Mouse (Mus musculus) WW6 (cell line): ENCODE results near the gene Msrb3.

Source experiments
- DNase-seq: peaks from one replicate; pipeline ENCODE4 v3.0.0-alpha.2; 2013; ENCODE audit warnings: low read depth, low spot score

Msrb3 gene

DNA sequence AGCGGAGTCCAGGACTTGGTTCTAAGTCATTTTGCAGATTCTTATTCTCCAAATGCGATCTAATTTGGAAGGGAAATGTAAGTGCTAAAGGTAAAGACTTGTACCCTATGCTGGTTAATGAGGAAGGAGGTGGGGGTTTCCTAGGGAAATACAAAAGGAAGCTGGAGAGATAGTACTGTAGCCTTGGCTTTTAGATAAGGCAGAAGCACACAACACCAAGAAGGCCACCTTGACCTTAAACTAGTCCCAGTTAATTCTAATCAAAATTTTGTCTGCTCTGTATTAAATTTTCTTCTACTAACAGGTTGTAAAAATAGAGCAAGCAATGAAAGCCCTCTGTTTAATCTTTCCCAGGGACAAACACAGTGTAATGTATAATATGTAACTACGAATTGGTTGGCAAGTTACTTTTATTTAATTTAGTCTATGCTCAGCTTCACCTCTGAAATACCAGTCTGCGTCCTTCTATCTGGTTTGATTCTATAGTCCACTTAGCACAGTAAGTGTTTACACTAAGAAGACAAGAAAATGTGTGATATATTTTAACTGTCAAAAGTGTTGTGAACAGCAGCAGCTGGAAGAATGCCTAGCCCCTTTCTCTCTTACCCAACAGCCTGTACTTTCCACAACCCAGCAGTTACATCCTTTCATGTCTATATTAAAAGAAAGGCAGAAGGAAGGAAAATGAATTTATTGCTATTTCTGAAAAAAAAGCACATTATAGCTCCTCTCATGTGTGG is 87.9 kb downstream of the Msrb3 start:
- DNase-seq, result no peak

DNA sequence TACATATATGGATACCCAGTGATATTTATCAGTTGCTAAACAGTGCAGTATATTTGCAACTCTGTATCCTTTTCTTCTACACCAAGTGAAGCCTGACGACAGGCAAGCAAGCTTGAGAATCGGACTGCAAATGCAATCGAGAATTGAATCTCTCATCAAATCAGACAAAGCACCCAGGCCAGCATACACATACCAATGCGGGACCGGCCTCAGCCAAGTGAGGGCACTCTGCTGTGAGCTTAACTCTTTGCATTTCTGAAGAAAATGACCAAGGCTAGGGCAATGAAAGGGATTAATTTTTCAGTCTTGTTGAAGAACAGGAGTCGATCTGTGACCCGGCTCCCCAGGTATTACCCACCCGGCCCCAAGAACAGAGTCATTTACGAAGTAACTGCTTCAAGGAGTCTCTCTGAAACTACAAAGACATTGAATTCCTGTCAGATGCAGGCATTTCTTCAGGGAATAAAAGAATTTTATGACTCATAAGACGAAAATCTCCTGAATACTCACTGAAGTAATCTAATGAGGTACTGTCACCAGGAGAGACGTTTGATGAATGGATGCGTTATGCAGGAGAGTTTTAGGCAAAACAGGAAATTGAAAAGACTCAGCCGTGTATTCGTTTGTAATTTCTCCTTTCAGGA is 88.7 kb downstream of the Msrb3 start:
- no peak for DNase-seq

DNA sequence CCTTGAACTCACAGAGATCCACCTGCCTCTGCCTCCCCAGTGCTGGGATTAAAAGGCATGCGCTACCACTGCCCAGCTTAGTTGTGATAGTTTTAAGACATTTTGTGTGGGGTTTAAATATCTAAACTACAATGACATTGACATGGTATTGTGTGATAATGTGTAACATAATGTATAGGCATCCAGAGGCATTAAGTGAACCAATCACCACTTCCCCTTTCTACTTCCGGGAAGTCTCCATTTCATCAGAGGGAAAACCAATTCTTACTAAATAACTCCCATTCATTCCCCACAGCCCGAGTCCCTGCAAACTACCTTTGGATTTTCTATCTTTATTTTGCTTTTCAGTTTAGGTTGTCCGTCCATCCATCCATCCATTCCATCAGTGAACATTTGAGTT is 90.7 kb downstream of the Msrb3 start:
- no peak for DNase-seq

DNA sequence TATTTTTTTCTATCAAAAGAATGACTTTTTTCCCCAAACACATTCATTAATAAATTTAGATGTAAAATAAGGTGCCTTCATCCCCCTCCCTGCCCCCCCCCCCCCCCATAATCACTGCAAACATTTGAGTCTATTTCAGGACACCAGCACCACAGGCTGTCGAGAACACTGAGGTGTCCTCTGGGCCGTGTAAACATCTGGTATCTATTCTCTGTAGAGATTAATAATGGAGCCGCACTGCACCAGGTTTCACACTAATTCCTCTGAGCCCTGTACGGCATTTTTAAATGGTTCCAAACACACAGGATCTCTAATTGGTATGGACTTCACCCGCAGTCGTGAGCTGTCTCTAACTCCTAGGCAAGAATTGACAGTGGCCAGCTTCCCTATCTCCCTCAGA is 97.8 kb downstream of the Msrb3 start:
- no peak for DNase-seq

DNA sequence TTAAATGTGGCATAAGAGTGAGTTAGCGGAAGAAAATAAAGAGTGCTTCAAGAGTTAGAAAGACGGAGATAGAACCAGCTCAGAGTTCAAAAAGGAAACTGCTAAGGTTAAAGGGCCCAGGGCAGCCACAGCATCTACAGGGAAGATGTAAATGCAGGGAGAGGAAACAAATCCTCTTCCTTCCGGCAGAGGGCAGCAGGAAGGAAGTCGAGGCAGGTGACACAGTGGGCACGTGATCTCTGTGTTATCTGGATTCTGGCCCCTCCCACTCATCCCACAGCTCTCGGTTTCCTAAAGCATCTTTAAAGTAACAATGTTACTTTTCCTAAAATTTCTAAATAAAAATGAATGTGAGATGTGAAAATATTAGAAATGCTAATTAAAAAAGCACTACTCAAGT is 99.4 kb downstream of the Msrb3 start:
- DNase-seq, result peak; percentile 26

DNA sequence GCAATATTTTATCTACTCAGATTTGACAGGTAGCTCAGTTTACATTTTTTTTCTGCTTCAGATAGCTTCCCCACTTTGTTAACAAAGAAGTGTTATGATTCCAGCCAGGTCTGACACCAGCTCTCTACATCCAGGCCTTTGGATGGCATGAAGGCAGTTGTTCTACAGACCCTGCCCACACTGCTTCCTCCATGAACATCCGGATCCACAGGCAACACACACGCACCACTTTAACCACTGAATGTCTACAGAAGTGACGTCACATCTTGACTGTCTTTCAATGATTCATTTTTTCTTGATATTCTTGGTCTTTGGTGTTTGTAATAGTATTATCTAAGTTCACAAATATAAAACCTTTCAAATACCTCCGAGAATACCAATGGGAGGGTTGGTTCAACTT is 102.2 kb downstream of the Msrb3 start:
- no peak for DNase-seq

DNA sequence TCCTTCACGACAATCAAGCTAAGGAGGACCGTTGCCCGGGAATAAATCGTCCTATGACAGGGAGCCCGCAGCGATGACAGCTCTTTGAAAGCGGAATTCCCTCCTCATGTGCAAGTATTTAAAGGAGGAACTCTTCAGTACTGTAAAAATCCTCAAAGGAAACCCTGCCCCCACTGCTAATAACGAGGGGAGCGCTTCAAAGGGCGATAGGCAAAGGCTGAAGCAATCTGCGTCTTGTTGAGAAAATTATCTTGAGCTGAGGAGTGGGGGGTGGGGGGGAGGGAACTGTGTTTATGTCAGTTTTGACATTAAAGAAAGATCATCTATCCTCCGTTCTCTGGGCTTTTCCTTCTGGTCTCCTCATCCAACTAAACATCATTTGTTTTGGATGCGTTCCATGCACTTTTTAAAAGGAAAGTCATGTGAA is 104.5 kb downstream of the Msrb3 start:
- no peak for DNase-seq

DNA sequence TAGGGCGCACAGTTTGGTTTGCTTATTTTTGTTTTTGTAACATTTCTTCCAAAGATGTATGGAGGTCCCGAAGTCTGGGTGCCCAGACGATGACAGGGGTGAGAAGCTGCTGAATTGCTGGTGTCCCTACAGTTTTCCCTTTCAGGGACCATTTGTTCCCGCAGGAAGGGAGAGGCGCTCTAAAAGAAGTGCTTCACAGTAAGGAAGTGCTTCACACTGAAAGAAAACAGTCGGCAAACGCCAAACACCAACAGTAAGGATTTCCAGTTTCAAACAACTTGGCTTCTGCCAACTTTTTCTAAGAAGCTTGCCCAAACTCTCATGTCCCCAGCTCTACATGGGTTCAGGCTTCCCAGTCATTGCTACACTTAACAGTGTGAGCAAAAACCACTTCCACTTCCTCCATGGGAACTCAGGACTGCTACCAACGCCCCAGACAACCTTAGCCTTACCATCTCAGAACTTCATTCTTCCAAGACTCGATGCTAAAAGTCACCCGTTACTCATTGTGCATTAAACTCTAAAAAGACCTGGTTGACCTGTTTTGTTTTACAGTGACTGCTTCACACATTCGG is 106.6 kb downstream of the Msrb3 start:
- no peak for DNase-seq

DNA sequence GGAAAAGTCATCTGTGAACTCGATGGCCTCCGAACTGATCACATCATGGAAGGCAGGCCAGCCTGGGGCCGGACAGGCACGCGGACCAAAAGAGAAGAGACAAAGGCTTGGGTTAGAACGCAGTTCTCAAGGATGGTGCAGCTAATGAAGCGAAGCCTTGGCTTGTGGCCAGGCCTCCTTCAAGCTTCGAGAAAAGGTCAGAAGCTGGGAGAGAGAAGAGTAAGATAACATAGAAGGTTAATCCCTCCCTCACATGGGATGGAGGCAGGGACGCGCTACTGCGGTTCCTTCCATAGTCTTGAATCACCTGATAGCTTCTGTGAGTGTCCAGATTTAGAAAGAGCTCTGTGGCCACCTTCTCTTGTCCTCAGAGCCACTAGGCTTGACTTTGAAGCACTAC is 107.5 kb downstream of the Msrb3 start:
- DNase-seq, result no peak

DNA sequence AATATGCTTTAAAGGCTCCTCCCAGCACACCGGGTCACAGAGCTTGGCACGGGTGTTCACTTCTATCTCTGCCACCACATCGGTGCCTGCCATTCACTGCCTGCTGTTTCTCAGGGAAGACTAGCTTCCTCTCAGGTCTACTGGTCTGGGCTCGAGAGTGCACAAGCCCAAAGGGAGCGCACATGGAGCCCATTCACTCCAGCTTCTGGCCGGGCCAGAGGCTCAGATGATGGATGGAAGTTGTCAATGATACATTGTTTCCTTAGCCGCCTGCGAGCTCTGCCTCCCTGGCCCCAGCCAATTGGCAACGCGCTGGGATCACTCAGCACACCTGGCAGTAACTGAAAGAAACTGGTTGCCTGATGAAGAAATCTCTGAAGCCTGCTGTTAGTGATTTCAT is 111.7 kb downstream of the Msrb3 start:
- no peak for DNase-seq

DNA sequence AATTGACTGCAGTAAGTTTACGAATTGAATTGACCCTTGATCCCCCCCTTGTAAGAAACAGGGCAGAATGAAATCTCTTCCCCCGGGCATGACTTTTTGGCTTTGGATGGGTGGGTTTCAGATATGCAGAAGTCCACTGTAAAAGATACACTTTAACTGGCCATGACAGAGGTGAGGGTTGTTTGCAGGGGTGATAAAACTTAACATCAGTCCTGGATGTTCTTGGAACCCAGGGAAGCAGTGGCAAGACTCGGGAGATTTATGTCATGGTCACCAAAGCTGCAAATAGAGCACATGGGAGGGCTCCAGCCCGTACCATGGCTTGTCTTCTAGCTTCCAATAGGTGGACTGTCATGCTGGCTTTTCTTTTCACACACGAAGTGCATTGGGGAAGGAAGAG is 114.4 kb downstream of the Msrb3 start:
- DNase-seq, result no peak

DNA sequence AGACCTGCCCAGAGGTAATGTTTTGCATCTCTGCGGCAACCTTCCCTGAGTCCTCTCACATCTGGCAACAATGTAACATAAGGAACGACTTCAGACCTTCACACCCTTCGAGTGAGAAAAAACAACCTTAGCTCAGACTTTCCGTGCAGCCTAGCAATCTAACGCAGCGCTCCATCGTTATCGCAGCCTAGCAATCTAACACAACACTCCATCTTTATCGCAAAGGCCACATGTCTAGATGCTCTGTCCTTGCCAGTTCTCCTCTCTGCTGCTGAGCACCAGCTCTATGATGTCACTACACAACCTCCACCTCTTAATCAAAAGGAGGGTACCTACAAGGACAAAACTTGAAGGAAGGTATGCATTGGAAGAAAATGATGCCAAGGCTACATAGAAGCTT is 115.5 kb downstream of the Msrb3 start:
- DNase-seq, result no peak

DNA sequence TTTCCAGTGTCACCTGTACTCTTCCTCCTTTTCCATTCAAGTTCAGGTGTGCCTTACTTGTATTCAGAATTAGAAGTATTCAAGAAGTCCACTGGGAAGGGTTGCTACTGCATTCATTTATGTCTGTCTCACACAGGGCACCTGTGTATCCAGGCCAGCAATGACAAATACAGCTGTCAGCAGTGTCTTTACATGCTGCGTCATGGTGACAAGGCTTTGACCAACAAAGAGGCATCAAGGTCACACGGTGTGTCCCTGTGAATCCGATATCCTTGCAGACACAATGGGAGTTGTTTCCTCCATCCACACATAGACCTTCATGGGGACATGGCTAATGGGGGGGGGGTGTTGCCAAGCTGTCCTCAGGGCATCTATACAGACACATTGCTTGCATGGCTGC is 121.4 kb downstream of the Msrb3 start:
- DNase-seq, result no peak

DNA sequence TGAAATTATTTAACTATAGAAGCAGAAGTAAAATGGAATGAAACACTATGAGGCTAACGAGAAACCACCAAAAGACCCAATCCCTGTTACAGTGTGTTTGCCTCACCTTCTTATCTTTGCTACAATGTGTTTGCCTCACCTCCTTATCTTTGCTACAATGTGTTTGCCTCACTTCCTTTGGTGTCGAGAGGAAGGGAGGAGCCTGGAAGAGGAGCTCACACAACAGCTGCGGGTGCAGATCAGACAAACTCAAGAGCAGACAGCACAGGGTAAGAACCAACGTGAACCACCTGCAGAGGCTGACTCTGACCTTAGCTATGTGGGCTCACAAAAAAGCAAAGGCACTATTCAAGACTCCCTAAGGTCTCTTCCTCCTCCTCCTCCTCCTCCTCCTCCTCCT is 123.5 kb downstream of the Msrb3 start:
- DNase-seq, result no peak

DNA sequence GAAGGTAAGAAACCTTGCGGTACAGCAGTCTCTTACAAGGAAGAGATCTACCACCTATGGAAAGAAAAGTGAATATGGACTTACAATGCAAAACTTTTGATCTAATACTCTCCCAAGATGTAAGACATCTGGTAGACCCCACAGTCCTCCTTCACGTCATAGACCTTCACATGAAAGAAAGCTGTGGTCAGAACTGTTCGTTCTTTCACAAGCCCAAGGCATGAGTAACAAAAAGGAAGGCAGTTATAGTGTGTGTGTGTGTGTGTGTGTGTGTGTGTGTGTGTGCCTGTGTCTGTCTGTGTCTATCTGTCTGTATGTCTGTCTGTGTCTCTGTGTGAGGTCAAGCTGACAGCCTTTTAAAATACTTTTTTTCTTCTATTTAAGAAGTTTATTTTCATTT is 131.5 kb downstream of the Msrb3 start:
- no peak for DNase-seq

DNA sequence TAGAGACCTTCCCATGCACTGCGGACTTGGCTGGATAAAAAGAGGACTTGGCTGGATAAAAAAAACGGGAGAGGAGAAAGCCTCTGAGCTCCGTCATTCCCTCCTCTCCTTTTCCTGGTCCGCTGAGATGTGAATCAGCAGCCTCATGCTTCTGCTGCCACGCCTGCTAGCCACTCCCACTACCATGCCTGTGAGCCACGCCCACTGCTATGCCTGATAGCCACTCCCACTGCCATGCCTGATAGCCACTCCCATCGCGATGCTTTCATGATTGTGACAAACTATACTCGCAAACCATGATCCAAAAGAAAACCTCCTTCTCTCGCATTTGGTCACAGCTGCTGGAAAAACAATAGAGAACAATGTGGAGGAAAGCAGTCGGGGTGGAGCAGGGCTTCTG is 133.5 kb downstream of the Msrb3 start:
- DNase-seq, result no peak

DNA sequence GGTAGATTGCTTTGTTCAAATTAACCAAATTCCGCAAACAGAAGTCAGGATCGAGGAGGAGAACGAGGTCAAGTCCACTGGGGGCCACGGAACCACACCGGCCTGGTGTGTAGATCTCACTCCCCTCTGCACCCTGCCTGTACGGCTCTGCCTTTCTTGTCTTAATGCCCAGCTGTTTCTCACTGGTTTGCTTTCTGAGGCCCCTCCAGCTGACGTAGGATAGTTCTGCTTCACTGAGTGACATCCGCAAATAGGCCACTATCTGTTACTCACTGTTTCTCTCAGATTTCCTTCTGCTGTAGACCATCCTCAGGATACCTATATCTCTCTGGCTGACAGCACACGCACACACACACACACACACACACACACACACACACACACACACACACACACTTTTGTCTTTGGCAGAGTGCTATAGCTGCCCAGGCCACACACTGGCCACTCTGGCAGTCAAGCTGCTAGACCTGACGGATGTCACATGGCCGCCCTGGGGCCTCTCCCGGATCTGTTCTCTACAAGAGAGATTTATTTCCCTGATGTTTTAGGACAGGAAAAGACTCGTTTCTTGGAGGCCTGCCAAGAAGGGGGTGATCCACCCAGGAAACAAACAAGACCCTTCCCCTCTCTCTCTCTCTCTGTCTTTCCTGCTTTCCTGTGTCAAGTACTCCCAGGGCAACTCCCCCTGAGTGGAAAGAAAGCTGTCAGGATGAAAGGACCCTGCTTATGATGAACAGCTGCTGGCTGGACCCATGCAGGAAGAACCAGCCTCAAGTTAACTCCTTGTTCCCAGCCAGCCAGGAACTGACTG is 135.0 kb downstream of the Msrb3 start:
- no peak for DNase-seq

DNA sequence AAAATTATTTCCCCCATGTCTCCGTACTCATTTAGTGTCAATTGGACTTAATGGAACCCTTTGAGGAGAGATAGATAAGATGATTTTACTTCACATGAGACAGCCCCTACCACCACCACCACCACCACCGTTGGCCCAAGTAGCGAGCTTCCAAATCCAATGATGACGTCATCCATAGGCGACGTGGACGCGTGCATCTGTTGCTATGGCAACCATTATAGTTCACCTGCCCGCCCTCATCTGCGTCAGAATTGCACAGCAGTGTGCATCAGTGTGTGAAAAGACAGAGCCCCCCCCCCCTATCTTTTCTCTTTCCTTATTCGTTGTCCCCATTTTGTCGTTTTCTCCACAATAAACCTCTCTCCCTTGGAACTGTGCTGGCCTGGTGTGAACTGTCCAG is 135.9 kb downstream of the Msrb3 start:
- no peak for DNase-seq

DNA sequence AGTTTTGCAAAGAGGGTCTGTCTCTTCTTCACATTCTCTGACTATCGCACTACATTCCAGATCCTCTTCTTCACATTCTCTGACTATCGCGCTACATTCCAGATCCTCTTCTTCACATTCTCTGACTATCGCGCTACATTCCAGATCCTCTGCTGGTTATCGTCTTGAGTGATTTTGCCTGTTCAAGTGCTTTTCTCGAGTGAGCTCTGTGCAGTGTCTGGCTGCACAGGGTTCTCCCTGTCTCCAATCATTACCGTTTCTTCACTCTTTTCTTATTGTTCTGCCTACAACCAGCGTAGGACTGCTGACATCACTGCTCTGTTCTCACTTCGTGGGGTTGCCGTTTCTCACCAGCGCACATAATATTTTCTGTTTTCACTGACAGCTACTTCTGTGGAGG is 138.2 kb downstream of the Msrb3 start:
- no peak for DNase-seq

DNA sequence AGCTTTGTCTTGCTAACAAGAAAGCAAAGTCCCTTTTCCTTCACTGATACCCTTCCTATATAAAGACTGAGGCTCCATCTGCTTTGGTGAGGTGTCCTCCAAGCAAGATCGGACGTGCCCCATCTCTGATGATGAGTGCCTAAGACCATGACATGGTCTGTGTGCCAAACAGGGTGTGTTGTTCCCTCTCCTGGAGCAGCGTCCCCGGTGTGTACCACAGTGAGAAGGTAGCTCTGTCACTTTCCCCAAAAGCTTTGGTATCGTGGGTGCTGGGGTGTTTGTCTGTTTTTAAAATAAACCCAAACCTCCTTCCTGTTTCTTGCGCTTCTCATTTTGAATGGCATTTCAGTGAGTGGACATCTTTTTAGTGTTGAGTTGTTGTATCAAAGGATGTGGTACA is 139.0 kb downstream of the Msrb3 start:
- DNase-seq, result no peak

DNA sequence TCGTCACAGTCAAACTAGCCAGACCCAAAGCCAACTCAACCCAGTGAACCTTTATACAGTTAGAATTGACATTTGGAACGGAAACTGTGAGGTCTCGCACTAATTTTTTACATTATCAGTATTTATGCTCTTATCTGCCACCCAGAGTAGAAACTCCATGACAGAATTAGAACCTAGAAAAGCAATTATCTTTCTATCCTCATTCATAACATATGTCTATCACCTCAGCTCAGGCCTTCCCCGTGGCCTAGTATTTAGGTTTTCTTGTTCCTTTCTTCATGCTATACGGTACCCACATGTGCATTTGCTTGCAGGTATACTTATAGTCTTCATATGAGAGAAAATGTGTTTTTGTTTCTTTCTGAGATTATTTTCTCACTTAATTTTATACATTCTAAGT is 146.4 kb downstream of the Msrb3 start:
- DNase-seq, result no peak

DNA sequence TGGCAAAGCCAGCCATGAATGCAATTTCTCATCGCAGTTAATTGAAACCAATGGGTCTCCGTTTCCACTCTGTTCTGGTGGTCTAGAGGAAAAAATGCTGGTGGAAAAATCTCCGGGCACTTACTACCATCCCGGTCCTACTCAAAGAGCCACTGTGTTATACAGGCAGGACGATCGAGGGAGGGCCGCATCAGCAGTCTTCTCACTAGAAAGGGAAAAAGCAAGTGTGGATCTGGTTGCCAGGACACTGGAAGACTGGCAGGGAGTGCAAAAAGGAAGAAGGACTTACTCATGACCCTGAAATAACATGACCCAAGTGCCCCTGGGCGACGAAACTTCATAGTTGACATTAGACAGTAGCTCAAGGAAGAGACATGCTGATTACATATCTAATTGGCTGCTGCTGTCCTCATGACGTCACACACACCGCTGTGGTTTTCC is 147.1 kb downstream of the Msrb3 start:
- DNase-seq, result no peak
